Mouse (Mus musculus): ENCODE measurements around the gene Col23a1. TPM values are rescaled to one million over a fixed set of nuclear protein-coding genes. Genes with fewer than 3 reads are reported as not detected.

The Col23a1 gene
- total and polyA plus RNA-seq, 3 experiments = 1.1 to 1.7 (median 1.3) TPM

- Histone ChIP-seq H3K79me2 (replicated peaks; ENCODE audit: control insufficient read depth, insufficient read depth, low read length) (no peaks in the 10 kb centered on the region), H3K27me3 (ENCODE audit: control insufficient read depth, insufficient read depth, low read length) (no peaks in the 10 kb centered on the region), H3K36me3 (ENCODE audit: control insufficient read depth, insufficient read depth, low read length) (no peaks in the 10 kb centered on the region), H3K27ac (no peak overlapping the region), H3K4me1 (ENCODE audit: control insufficient read depth, insufficient read depth, low read length) (peaks cover 1% of the 10 kb centered on the region; the same call in 1 of the 2 replicates), H3K9ac (ENCODE audit: low read depth, low read length) (no peak overlapping the region), H3K4me3 (no peak overlapping the region)
- intact Hi-C loops (cut with DNase I) = no loop called here
- 55% methylated on average over 2 of the region's 2 CpGs for WGBS
- TF ChIP-seq EP300 (IDR thresholded peaks at IDR 0.05; ENCODE audit: insufficient read depth, low read depth, low read length) = no peak
- TF ChIP-seq CTCF (IDR thresholded peaks at IDR 0.05) = no peak
- no peak for TF ChIP-seq POLR2A (IDR thresholded peaks at IDR 0.05; ENCODE audit: insufficient read depth, low read depth, low read length)
- DNase-seq = no peak
Measured at GRCm38 (mm10) chr11:51293956-51294530, 4.3 kb downstream of the Col23a1 start.

DNA sequence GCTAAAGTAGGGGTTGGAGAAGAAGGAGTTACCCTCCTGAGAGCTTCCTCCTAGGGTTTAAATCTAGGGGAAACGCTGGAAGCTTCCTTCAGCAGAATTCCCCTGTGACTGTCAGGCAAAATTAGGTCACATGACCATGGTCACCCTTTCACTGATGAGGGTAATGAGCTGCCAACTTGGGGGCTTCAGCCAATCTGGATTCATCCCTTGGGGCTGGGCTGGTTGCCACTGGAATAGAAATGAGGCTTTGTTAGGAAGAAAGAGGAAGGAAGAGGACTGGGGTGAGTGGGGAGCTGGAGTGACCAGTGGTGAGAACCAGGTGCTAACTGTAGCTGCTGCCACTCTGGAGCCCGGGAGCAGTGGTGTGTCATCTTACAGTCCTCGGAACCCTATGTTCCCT, 6.0 kb downstream of the Col23a1 start:
- H3K36me3 ChIP-seq (ENCODE audit: control insufficient read depth, insufficient read depth, low read length) = no peaks in the 10 kb centered on the region
- H3K4me1 ChIP-seq (ENCODE audit: control insufficient read depth, insufficient read depth, low read length) = no peaks in the 10 kb centered on the region
- H3K79me2 ChIP-seq (replicated peaks; ENCODE audit: control insufficient read depth, insufficient read depth, low read length) = no peaks in the 10 kb centered on the region
- no peak overlapping the region for H3K27ac ChIP-seq
- WGBS = 65% methylated on average over 3 of the region's 3 CpGs
- H3K27me3 ChIP-seq (ENCODE audit: control insufficient read depth, insufficient read depth, low read length) = no peaks in the 10 kb centered on the region
- intact Hi-C loops (cut with DNase I) = no loop called here
- TF ChIP-seq EP300 (IDR thresholded peaks at IDR 0.05; ENCODE audit: insufficient read depth, low read depth, low read length) (no peak), POLR2A (IDR thresholded peaks at IDR 0.05; ENCODE audit: insufficient read depth, low read depth, low read length) (no peak)
- no peak overlapping the region for H3K9ac ChIP-seq (ENCODE audit: low read depth, low read length)
- H3K4me3 ChIP-seq = no peak overlapping the region
- no peak for DNase-seq

- intact Hi-C loops (cut with DNase I) = no loop called here
- no peak for DNase-seq
- H3K4me1 ChIP-seq (ENCODE audit: control insufficient read depth, insufficient read depth, low read length) = no peaks in the 10 kb centered on the region
- 76% methylated on average over 4 of the region's 4 CpGs for WGBS
- no peaks in the 10 kb centered on the region for H3K36me3 ChIP-seq (ENCODE audit: control insufficient read depth, insufficient read depth, low read length)
- no peak overlapping the region for H3K27ac ChIP-seq
- no peak overlapping the region for H3K9ac ChIP-seq (ENCODE audit: low read depth, low read length)
- TF ChIP-seq POLR2A (IDR thresholded peaks at IDR 0.05; ENCODE audit: insufficient read depth, low read depth, low read length) (no peak), EP300 (IDR thresholded peaks at IDR 0.05; ENCODE audit: insufficient read depth, low read depth, low read length) (no peak), CTCF (IDR thresholded peaks at IDR 0.05) (no peak)
- H3K4me3 ChIP-seq = no peak overlapping the region
- no peaks in the 10 kb centered on the region for H3K27me3 ChIP-seq (ENCODE audit: control insufficient read depth, insufficient read depth, low read length)
- no peaks in the 10 kb centered on the region for H3K79me2 ChIP-seq (replicated peaks; ENCODE audit: control insufficient read depth, insufficient read depth, low read length)
Measured at GRCm38 (mm10) chr11:51298691-51299090, 9.0 kb downstream of the Col23a1 start.

GRCm38 (mm10) chr11:51302396-51302795, 12.7 kb downstream of the Col23a1 start:
- Histone ChIP-seq H3K9ac (ENCODE audit: low read depth, low read length) (no peak overlapping the region), H3K27me3 (ENCODE audit: control insufficient read depth, insufficient read depth, low read length) (0 out of 2 replicates have a peak, but pooled peaks cover 2% of the 10 kb centered on the region), H3K79me2 (replicated peaks; ENCODE audit: control insufficient read depth, insufficient read depth, low read length) (no peaks in the 10 kb centered on the region), H3K4me1 (ENCODE audit: control insufficient read depth, insufficient read depth, low read length) (no peaks in the 10 kb centered on the region), H3K27ac (no peak overlapping the region), H3K36me3 (ENCODE audit: control insufficient read depth, insufficient read depth, low read length) (no peaks in the 10 kb centered on the region), H3K4me3 (no peak overlapping the region)
- 86% methylated on average over 5 of the region's 5 CpGs for WGBS
- TF ChIP-seq EP300 (IDR thresholded peaks at IDR 0.05; ENCODE audit: insufficient read depth, low read depth, low read length) (no peak), POLR2A (IDR thresholded peaks at IDR 0.05; ENCODE audit: insufficient read depth, low read depth, low read length) (no peak)
- intact Hi-C loops (cut with DNase I) = no loop called here
- no peak for DNase-seq

- Histone ChIP-seq H3K27me3 (ENCODE audit: control insufficient read depth, insufficient read depth, low read length) (0 out of 2 replicates have a peak, but pooled peaks cover 2% of the 10 kb centered on the region), H3K4me1 (ENCODE audit: control insufficient read depth, insufficient read depth, low read length) (no peaks in the 10 kb centered on the region), H3K79me2 (replicated peaks; ENCODE audit: control insufficient read depth, insufficient read depth, low read length) (no peaks in the 10 kb centered on the region), H3K36me3 (ENCODE audit: control insufficient read depth, insufficient read depth, low read length) (no peaks in the 10 kb centered on the region), H3K4me3 (no peak overlapping the region), H3K27ac (no peak overlapping the region), H3K9ac (ENCODE audit: low read depth, low read length) (no peak overlapping the region)
- TF ChIP-seq POLR2A (IDR thresholded peaks at IDR 0.05; ENCODE audit: insufficient read depth, low read depth, low read length) (no peak), CTCF (IDR thresholded peaks at IDR 0.05) (no peak), EP300 (IDR thresholded peaks at IDR 0.05; ENCODE audit: insufficient read depth, low read depth, low read length) (no peak)
- 81% methylated on average over 12 of the region's 12 CpGs for WGBS
- no peak for DNase-seq
- intact Hi-C loops (cut with DNase I) = no loop called here
Measured at GRCm38 (mm10) chr11:51303981-51304553, 14.3 kb downstream of the Col23a1 start.

DNA sequence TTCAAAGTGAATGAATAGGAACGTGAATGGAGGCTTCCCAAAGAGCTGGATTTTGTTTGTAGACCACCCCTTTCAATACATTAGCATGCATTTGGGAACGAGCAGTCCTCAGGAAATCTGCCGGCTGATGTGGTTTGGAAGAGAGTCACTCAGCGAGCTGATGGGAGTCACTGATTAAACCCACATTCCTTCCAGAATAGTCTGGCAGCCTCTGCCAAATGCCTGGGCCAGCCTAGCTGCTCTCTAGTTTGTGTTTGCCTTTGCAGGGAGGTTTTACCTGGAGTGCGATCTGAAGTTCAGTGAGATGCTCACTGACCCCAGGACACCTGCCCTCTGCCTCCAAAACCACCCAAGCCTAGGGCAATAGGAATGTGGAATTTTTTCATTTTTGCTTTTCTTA, 18.6 kb downstream of the Col23a1 start:
- H3K79me2 ChIP-seq (replicated peaks; ENCODE audit: control insufficient read depth, insufficient read depth, low read length) = no peaks in the 10 kb centered on the region
- TF ChIP-seq EP300 (IDR thresholded peaks at IDR 0.05; ENCODE audit: insufficient read depth, low read depth, low read length) = no peak
- no peak for TF ChIP-seq CTCF (IDR thresholded peaks at IDR 0.05)
- no peak for TF ChIP-seq POLR2A (IDR thresholded peaks at IDR 0.05; ENCODE audit: insufficient read depth, low read depth, low read length)
- H3K9ac ChIP-seq (ENCODE audit: low read depth, low read length) = no peak overlapping the region
- no peaks in the 10 kb centered on the region for H3K36me3 ChIP-seq (ENCODE audit: control insufficient read depth, insufficient read depth, low read length)
- H3K27ac ChIP-seq = no peak overlapping the region
- intact Hi-C loops (cut with DNase I) = no loop called here
- H3K4me3 ChIP-seq = no peak overlapping the region
- H3K4me1 ChIP-seq (ENCODE audit: control insufficient read depth, insufficient read depth, low read length) = no peaks in the 10 kb centered on the region
- WGBS = 38% methylated on average over 5 of the region's 5 CpGs
- H3K27me3 ChIP-seq (ENCODE audit: control insufficient read depth, insufficient read depth, low read length) = 0 out of 2 replicates have a peak, but pooled peaks cover 2% of the 10 kb centered on the region
- no peak for DNase-seq

Data from heart, adult 2 months (tissue).